Mouse (Mus musculus) forelimb bud, embryonic 11.5 days (tissue): ENCODE results near the gene Cyp2d9.
"Not testable (repeated sequence)": the region's sequence is repeated elsewhere in the genome, so short reads cannot be mapped to it uniquely, and the experiment has no call there.

Experiments used
- DNase-seq: peaks from one replicate; pipeline ENCODE4 v3.0.0-alpha.2; 2012; ENCODE audit warnings: low read depth, low spot score

The Cyp2d9 gene

DNA sequence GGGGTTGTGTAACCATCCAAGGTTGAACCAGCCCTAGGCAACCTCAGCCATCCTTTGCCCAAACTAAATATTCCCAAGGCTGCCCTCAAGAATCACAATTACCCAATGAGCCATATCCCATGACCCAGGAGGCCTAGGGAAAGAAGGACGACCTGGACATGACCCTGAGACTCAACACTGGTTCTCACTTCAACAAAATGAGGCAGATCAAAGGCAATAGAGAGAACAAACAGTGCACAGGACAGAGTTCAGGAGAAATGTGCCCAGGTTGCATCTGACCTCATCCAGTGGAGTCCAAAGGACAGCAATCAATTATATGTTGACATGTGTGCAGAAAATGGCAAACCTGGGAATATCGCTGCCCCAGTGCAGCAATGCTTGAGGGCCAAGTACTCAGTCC lies 16.8 kb downstream of the Cyp2d9 start:
- not testable (repeated sequence) for DNase-seq

DNA sequence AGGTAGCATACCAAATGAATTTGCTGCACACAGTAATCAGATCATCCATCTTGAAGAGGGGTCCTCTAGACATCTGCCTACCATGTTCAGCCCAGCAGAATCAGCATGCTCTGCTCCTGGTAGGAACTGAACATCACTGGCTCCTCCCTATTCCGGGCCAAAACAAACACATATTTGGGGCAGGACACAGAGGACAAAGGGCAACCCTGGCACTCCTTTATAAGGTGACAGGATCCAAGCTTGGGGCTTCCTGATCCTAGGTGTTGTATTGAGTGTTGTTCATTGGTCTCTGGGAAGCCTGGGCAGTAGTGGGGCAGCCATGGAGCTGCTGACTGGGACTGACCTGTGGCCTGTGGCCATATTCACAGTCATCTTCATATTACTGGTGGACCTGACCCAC lies 18.9 kb downstream of the Cyp2d9 start:
- not testable (repeated sequence) for DNase-seq

DNA sequence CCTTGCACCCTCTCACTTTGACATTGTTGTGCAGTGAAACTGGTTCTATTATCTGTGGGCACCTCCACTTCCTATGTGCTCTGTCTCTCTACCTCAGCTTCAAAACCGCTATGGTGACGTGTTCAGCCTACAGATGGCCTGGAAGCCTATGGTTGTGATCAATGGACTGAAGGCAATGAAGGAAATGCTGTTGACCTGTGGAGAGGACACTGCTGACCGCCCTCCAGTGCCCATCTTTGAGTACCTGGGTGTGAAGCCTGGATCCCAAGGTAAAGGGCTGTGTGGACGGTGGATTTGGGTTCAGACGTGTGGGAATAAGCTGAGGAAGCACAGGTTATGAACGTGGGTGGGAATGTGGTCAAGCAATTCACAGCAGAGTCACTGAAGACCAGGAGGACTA lies 20.3 kb downstream of the Cyp2d9 start:
- not testable (repeated sequence) for DNase-seq

DNA sequence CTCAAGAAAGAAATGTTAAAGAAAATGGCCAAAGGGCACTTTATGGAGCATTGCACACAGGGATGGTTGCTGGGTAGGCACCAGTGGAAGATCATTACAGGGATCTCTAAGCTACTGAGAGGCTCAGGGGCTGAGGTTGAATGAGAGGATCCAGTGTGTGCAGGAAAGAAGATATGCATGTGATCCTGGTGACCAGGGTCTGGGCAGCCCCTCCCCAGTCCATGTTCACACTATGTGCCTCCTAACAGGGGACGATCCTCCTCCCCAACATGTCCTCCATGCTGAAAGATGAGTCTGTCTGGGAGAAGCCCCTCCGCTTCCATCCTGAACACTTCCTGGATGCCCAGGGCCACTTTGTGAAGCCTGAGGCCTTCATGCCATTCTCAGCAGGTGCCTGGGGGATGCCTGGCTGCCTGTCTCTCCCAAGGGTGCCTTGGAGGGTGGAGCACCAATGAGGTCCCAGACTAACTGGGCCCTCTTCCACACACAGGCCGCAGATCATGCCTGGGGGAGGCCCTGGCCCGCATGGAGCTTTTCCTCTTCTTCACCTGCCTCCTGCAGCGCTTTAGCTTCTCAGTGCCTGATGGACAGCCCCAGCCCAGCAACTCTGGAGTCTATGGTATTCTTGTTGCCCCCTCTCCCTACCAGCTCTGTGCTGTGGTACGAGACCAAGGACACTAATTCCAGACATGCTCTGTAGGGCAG lies 23.0 kb downstream of the Cyp2d9 start:
- DNase-seq, result not testable (repeated sequence)

DNA sequence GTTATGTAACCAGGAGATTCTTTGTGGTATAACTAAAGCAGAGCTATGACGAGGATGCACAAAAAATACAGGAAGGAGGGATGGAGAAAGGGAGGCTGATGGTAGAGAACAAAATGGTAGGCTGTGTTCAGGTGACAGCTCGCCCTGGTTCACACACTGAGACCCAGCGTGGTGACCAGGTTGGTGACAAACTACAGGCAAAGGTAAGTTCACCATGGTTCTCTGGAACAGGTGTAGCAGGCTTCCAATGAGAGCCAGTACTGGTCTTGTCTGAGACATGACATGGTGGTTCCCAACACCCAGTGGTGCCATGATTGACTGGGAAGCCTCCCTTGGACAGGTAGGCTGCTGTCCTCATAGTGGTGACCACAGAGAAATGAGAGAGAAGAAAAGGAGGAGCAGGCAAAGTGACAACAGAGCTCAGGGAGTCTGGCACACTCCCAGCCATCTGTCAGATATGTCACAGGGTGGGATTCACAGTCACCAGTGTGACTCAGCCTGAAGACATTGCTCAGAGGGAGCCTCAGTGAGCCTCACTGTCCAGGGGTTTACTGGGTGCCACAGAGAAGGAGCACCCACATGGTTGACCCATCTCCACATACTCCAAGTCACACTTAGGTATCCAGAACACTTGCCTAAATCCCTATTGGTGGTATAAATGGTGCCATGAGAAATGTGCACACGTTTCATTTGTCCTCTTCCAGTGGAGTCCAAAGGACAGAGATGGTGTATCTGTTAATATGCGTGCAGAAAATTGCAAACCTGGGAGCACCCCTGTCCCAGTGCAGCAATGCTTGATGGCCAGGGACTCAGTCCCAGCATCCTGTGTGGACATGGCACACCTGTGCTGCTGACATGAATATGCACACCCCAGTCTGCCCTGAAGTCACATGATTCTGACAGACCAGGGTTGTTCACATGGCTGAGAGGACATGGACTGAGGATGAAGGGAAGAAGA lies 24.1 kb downstream of the Cyp2d9 start:
- DNase-seq, result no peak

DNA sequence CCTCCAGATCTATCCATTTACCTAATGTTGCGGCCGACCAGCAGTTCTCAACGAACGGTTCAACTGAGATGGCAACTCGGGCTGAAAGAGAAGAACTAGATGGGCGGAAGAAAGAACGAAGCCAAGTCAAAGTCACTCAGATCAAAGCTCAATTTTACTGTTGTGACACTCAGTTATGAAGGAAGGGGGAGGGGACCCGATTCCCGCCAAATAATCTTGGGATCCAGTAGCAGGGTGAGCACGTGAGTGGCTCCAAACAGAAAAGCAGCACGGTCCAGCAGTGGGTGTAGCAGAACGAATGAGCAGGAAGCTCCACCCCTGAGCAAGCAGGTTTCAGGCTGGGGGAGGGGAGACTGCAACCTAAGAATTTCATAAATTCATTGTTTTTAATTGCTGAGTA lies 26.0 kb downstream of the Cyp2d9 start:
- DNase-seq, result not testable (repeated sequence)

DNA sequence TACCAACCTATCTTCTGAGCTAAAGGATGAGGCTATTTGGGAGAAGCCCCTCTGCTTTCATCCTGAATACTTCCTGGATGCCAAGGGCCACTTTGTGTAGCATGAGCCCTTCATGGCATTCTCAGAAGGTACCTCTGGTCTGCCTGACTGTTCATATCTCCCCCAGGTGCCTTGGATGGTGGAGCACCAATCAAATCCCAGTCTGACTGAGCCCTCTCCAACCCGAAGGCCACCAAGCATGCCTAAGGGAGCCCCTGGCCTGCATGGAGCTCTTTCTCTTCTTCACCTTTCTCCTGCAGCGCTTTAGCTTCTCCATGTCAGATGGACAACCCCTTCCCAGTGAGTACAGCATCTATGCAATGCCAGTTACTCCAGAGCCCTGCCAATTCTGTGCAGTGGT lies 31.5 kb downstream of the Cyp2d9 start:
- no peak for DNase-seq

DNA sequence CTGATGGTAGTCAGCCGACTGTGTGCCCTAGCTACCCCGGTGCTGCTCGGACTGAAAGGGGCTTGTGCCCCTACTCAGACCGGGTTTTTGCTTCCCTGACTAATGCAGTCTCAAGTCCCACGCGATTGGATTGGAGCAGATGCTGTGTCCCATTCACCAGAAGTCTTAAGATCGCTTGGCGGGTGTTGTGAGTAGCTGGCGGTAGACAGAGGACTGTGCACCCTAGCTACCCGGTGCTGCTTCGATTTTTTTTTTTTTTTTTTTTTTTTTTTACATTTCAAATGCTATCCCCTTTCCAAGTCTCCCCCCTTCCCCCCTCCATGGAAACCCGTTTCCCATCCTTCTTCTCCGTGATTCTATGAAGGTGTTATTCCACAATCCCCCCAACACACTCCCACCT lies 61.0 kb downstream of the Cyp2d9 start:
- not testable (repeated sequence) for DNase-seq
